Mouse (Mus musculus): ENCODE results near the gene Slc12a9. TPM values are rescaled to one million over a fixed set of nuclear protein-coding genes. Genes with fewer than 3 reads are reported as not detected.
"Not testable (repeated sequence)": the region's sequence is repeated elsewhere in the genome, so short reads cannot be mapped to it uniquely, and the experiment has no call there.

The Slc12a9 gene
- polyA plus RNA-seq, 1 experiment from 2014 or later = 7.9 TPM

GRCm38 (mm10) chr5:137289591-137290365 is 43.6 kb downstream of the Slc12a9 start:
- Histone ChIP-seq H3K4me2 (ENCODE audit: low read depth) (peak overlapping the region; percentile 28), H3K9ac (ENCODE audit: low read length) (peak overlapping the region; percentile 18), H3K4me3 (ENCODE audit: low read depth, low read length) (peak overlapping the region; percentile 39; the same call in 1 of the 2 replicates), H3K9me3 (ENCODE audit: control insufficient read depth, low read length) (no peaks in the 10 kb centered on the region), H3K36me3 (ENCODE audit: control insufficient read depth, insufficient read depth, low read length) (no peaks in the 10 kb centered on the region), H3K27ac (ENCODE audit: low read depth, low read length) (no peak overlapping the region), H3K4me1 (ENCODE audit: control insufficient read depth, insufficient read depth, low read length) (peaks cover 21% of the 10 kb centered on the region), H3K27me3 (ENCODE audit: control insufficient read depth, insufficient read depth, low read length) (peaks cover 42% of the 10 kb centered on the region)
- 57% methylated on average over 13 of the region's 13 CpGs for WGBS
- ATAC-seq (ENCODE audit: insufficient read depth, low FRiP score, low TSS enrichment) (no peak), DNase-seq (ENCODE audit: low spot score) (no peak)

DNA sequence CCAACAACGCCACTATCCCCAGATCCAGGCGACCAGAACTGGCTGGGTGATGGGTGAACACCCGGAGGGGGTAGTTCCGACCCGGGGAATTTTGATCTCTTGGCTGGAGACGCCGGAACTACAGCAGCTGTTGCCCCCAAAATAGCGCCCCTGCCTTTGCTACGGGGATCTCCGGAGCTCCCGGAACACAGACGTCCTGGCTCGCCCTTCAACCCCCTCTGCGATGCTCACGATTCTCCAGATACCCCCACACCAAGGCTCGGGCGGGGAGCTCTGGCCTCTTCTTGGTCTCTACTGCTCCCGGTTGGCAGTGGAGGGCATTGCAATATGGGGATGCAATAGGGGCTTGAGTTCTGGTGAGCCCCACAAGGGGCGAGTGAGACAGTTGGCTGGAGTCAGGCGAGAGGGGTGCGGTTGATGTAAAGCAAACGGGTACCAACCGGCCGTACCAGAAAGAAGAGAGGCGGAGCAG is 44.4 kb downstream of the Slc12a9 start:
- Histone ChIP-seq H3K4me1 (ENCODE audit: control insufficient read depth, insufficient read depth, low read length) (peaks cover 20% of the 10 kb centered on the region), H3K27me3 (ENCODE audit: control insufficient read depth, insufficient read depth, low read length) (peaks cover 42% of the 10 kb centered on the region), H3K9ac (ENCODE audit: low read length) (peak overlapping the region; percentile 18; the same call in 1 of the 2 replicates), H3K4me2 (ENCODE audit: low read depth) (peak overlapping the region; percentile 28), H3K4me3 (ENCODE audit: low read depth, low read length) (peak overlapping the region; percentile 39), H3K36me3 (ENCODE audit: control insufficient read depth, insufficient read depth, low read length) (no peaks in the 10 kb centered on the region), H3K9me3 (ENCODE audit: control insufficient read depth, low read length) (no peaks in the 10 kb centered on the region), H3K27ac (ENCODE audit: low read depth, low read length) (no peak overlapping the region)
- WGBS = 3% methylated on average over 25 of the region's 25 CpGs
- no peak for ATAC-seq (ENCODE audit: insufficient read depth, low FRiP score, low TSS enrichment)
- DNase-seq (ENCODE audit: low spot score) = peak; percentile 75

- Histone ChIP-seq H3K4me2 (ENCODE audit: low read depth) (peak overlapping the region; percentile 86), H3K27ac (ENCODE audit: low read depth, low read length) (peak overlapping the region; percentile 50; the same call in 1 of the 2 replicates), H3K36me3 (ENCODE audit: control insufficient read depth, insufficient read depth, low read length) (no peaks in the 10 kb centered on the region), H3K27me3 (ENCODE audit: control insufficient read depth, insufficient read depth, low read length) (peaks cover 42% of the 10 kb centered on the region), H3K9ac (ENCODE audit: low read length) (peak overlapping the region; percentile 52), H3K4me1 (ENCODE audit: control insufficient read depth, insufficient read depth, low read length) (peaks cover 16% of the 10 kb centered on the region), H3K4me3 (ENCODE audit: low read depth, low read length) (peak overlapping the region; percentile 39), H3K9me3 (ENCODE audit: control insufficient read depth, low read length) (no peaks in the 10 kb centered on the region)
- under 1% methylated on average over 52 of the region's 65 CpGs for WGBS
- ATAC-seq (ENCODE audit: insufficient read depth, low FRiP score, low TSS enrichment) (no peak), DNase-seq (ENCODE audit: low spot score) (no peak)
Observed at GRCm38 (mm10) chr5:137287953-137288743, 45.2 kb downstream of the Slc12a9 start.

GRCm38 (mm10) chr5:137287032-137287952 is 46.1 kb downstream of the Slc12a9 start, which contains the start of gene Ache:
TSS of gene Ache (plus strand) at chr5:137287519.
- peak; percentile 67 for DNase-seq (ENCODE audit: low spot score)
- Histone ChIP-seq H3K4me2 (ENCODE audit: low read depth) (peak within 1 kb of the TSS; percentile 86), H3K27me3 (ENCODE audit: control insufficient read depth, insufficient read depth, low read length) (peaks cover 42% of the 10 kb centered on the region), H3K36me3 (ENCODE audit: control insufficient read depth, insufficient read depth, low read length) (no peaks in the 10 kb centered on the region), H3K4me3 (ENCODE audit: low read depth, low read length) (peak within 1 kb of the TSS; percentile 43), H3K4me1 (ENCODE audit: control insufficient read depth, insufficient read depth, low read length) (peaks cover 14% of the 10 kb centered on the region), H3K9ac (ENCODE audit: low read length) (peak within 1 kb of the TSS; percentile 59), H3K27ac (ENCODE audit: low read depth, low read length) (peak within 1 kb of the TSS; percentile 53; the same call in 1 of the 2 replicates), H3K9me3 (ENCODE audit: control insufficient read depth, low read length) (no peaks in the 10 kb centered on the region)
- ATAC-seq (ENCODE audit: insufficient read depth, low FRiP score, low TSS enrichment) = peak; percentile 51
- WGBS = 1% methylated on average over 39 of the region's 40 CpGs

DNA sequence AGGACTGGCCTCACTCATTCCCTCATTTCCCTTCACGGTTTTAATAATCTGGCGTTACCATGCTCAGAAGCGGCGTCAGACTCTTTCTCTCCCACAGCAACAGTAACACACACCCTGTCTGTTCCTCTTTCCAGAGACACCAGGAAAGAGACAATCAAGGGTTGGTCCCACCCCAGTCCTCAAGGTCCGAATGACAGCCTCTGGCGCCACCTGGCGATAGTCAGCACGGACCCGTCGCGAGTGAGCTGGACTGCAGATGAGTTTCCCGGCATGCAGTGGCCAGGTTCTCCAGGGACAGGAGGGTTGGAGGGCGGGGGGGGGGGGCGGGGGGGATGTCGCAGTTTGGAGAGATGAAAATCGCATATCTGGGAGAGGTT is 46.8 kb downstream of the Slc12a9 start:
- peaks cover 40% of the 10 kb centered on the region for H3K27me3 ChIP-seq (ENCODE audit: control insufficient read depth, insufficient read depth, low read length)
- peak; percentile 64 for ATAC-seq (ENCODE audit: insufficient read depth, low FRiP score, low TSS enrichment)

GRCm38 (mm10) chr5:137285986-137286385 is 47.4 kb downstream of the Slc12a9 start:
- DNase-seq (ENCODE audit: low spot score) = no peak
- Histone ChIP-seq H3K4me3 (ENCODE audit: low read depth, low read length) (no peak overlapping the region), H3K4me2 (ENCODE audit: low read depth) (no peak overlapping the region)

More for the DNA sequence above, 46.8 kb downstream of the Slc12a9 start:
- DNase-seq (ENCODE audit: low spot score) = peak; percentile 90
- peak overlapping the region; percentile 59 for H3K9ac ChIP-seq (ENCODE audit: low read length)
- H3K9me3 ChIP-seq (ENCODE audit: control insufficient read depth, low read length) = no peaks in the 10 kb centered on the region
- 1% methylated on average over 12 of the region's 16 CpGs for WGBS
- H3K4me2 ChIP-seq (ENCODE audit: low read depth) = peak overlapping the region; percentile 86
- H3K4me1 ChIP-seq (ENCODE audit: control insufficient read depth, insufficient read depth, low read length) = peaks cover 14% of the 10 kb centered on the region
- no peaks in the 10 kb centered on the region for H3K36me3 ChIP-seq (ENCODE audit: control insufficient read depth, insufficient read depth, low read length)
- no peak overlapping the region for H3K27ac ChIP-seq (ENCODE audit: low read depth, low read length)
- peak overlapping the region; percentile 43 for H3K4me3 ChIP-seq (ENCODE audit: low read depth, low read length)

GRCm38 (mm10) chr5:137285045-137285444 is 48.4 kb downstream of the Slc12a9 start:
- H3K4me1 ChIP-seq (ENCODE audit: control insufficient read depth, insufficient read depth, low read length) = peaks cover 14% of the 10 kb centered on the region
- H3K27me3 ChIP-seq (ENCODE audit: control insufficient read depth, insufficient read depth, low read length) = peaks cover 27% of the 10 kb centered on the region
- WGBS = 59% methylated on average over 5 of the region's 5 CpGs
- H3K9me3 ChIP-seq (ENCODE audit: control insufficient read depth, low read length) = no peaks in the 10 kb centered on the region
- ATAC-seq (ENCODE audit: insufficient read depth, low FRiP score, low TSS enrichment) (no peak), DNase-seq (ENCODE audit: low spot score) (peak; percentile 31)
- H3K4me3 ChIP-seq (ENCODE audit: low read depth, low read length) = no peak overlapping the region
- no peak overlapping the region for H3K27ac ChIP-seq (ENCODE audit: low read depth, low read length)
- no peaks in the 10 kb centered on the region for H3K36me3 ChIP-seq (ENCODE audit: control insufficient read depth, insufficient read depth, low read length)
- H3K4me2 ChIP-seq (ENCODE audit: low read depth) = no peak overlapping the region
- no peak overlapping the region for H3K9ac ChIP-seq (ENCODE audit: low read length)

More at GRCm38 (mm10) chr5:137285986-137286385, 47.4 kb downstream of the Slc12a9 start:
- Histone ChIP-seq H3K27ac (ENCODE audit: low read depth, low read length) (no peak overlapping the region), H3K27me3 (ENCODE audit: control insufficient read depth, insufficient read depth, low read length) (peaks cover 36% of the 10 kb centered on the region), H3K36me3 (ENCODE audit: control insufficient read depth, insufficient read depth, low read length) (no peaks in the 10 kb centered on the region), H3K4me1 (ENCODE audit: control insufficient read depth, insufficient read depth, low read length) (peaks cover 14% of the 10 kb centered on the region), H3K9me3 (ENCODE audit: control insufficient read depth, low read length) (no peaks in the 10 kb centered on the region), H3K9ac (ENCODE audit: low read length) (no peak overlapping the region)
- no peak for ATAC-seq (ENCODE audit: insufficient read depth, low FRiP score, low TSS enrichment)
- WGBS = 53% methylated on average over 7 of the region's 7 CpGs

DNA sequence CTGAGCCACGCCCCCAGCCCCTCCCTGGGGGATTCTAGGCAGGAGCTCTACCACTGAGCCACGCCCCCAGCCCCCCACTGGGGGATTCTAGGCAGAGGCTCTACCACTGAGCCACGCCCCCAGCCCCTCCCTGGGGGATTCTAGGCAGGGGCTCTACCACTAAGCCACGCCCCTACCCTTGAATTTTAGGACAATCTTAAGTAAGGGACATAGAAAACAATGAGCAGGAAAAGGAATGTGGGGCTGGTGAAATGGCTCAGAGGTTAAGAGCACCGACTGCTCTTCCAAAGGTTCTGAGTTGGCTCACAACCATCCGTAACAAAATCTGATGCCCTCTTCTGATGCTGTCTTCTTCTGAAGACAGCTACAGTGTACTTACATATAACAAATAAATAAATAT is 49.0 kb downstream of the Slc12a9 start:
- H3K4me2 ChIP-seq (ENCODE audit: low read depth); H3K4me3 ChIP-seq (ENCODE audit: low read depth, low read length); DNase-seq (ENCODE audit: low spot score); H3K9me3 ChIP-seq (ENCODE audit: control insufficient read depth, low read length); H3K36me3 ChIP-seq (ENCODE audit: control insufficient read depth, insufficient read depth, low read length); H3K27ac ChIP-seq (ENCODE audit: low read depth, low read length); ATAC-seq (ENCODE audit: insufficient read depth, low FRiP score, low TSS enrichment); H3K9ac ChIP-seq (ENCODE audit: low read length): not testable (repeated sequence)
- WGBS = 83% methylated on average over 5 of the region's 6 CpGs
- Histone ChIP-seq H3K4me1 (ENCODE audit: control insufficient read depth, insufficient read depth, low read length) (peaks cover 14% of the 10 kb centered on the region), H3K27me3 (ENCODE audit: control insufficient read depth, insufficient read depth, low read length) (peaks cover 21% of the 10 kb centered on the region)
